Mouse (Mus musculus) midbrain, embryonic 15.5 days (tissue): ENCODE data around the gene Acot8. TPM values are rescaled to one million over a fixed set of nuclear protein-coding genes. Genes with fewer than 3 reads are reported as not detected.

Experiments used
- polyA plus RNA-seq: library from polyadenylated mRNA; unstranded; fragments of >200 nt; fragmentation: Nextera tagmentation; extraction: Ambion mirVana; gene quantifications from 2 replicates; pipeline ENCODE4 v1.2.1, GENCODE M21; 2015

The Acot8 gene
- polyA plus RNA-seq, 1 experiment from 2014 or later, result 20.0 TPM

Other genes with a start within 250 kb of the Acot8 start
- 2.6 and 3.2 TPM in 2 replicates for gene Wfdc2, start 242.5 kb downstream of the Acot8 start, polyA plus RNA-seq
- gene Spint3, start 231.4 kb downstream of the Acot8 start, polyA plus RNA-seq, result not detected in 2 replicates
- gene Wfdc6a, start 219.4 kb downstream of the Acot8 start, polyA plus RNA-seq, result not detected in 2 replicates
- gene Eppin, start 211.3 kb downstream of the Acot8 start, polyA plus RNA-seq, result not detected in 2 replicates
- gene Wfdc6b, start 191.4 kb downstream of the Acot8 start, polyA plus RNA-seq, result not detected in 2 replicates
- not detected in 2 replicates for gene Wfdc8, start 191.3 kb downstream of the Acot8 start, polyA plus RNA-seq
- not detected in 2 replicates for gene Wfdc16, start 166.1 kb downstream of the Acot8 start, polyA plus RNA-seq
- not detected in 2 replicates for gene Wfdc10, start 148.8 kb downstream of the Acot8 start, polyA plus RNA-seq
- gene Wfdc9, start 148.3 kb downstream of the Acot8 start, polyA plus RNA-seq, result 0.34 TPM in 1 of 2 replicates, not detected in the other
- gene Wfdc11, start 130.8 kb downstream of the Acot8 start, polyA plus RNA-seq, result not detected in 2 replicates
- gene Wfdc13, start 119.8 kb downstream of the Acot8 start, polyA plus RNA-seq, result not detected in 2 replicates
- gene Spint4, start 106.4 kb downstream of the Acot8 start, polyA plus RNA-seq, result not detected in 2 replicates
- not detected in 2 replicates for gene Spint5, start 89.6 kb downstream of the Acot8 start, polyA plus RNA-seq
- gene Wfdc3, start 59.0 kb downstream of the Acot8 start, polyA plus RNA-seq, result 1.3 and 1.9 TPM in 2 replicates
- 52.7 and 55.4 TPM in 2 replicates for gene Dnttip1, start 58.9 kb downstream of the Acot8 start, polyA plus RNA-seq
- gene Ube2c, start 35.0 kb downstream of the Acot8 start, polyA plus RNA-seq, result 56.6 and 64.4 TPM in 2 replicates
- gene Tnnc2, start 24.9 kb downstream of the Acot8 start, polyA plus RNA-seq, result not detected in 2 replicates
- 34.8 and 40.6 TPM in 2 replicates for gene Snx21, start 19.1 kb downstream of the Acot8 start, polyA plus RNA-seq
- 17.8 and 18.4 TPM in 2 replicates for gene Zswim3, start 216 bp upstream of the Acot8 start, polyA plus RNA-seq
- gene Zswim1, start 17.8 kb upstream of the Acot8 start, polyA plus RNA-seq, result 28.3 and 31.3 TPM in 2 replicates
- not detected in 2 replicates for gene Spata25, start 23.7 kb upstream of the Acot8 start, polyA plus RNA-seq
- gene Ctsa, start 28.0 kb upstream of the Acot8 start, polyA plus RNA-seq, result 101 and 109 TPM in 2 replicates
- gene Neurl2, start 28.6 kb upstream of the Acot8 start, polyA plus RNA-seq, result 6.4 and 6.6 TPM in 2 replicates
- 105 and 121 TPM in 2 replicates for gene Pltp, start 52.8 kb upstream of the Acot8 start, polyA plus RNA-seq
- 85.3 and 93.1 TPM in 2 replicates for gene Pcif1, start 74.4 kb upstream of the Acot8 start, polyA plus RNA-seq
- gene Zfp335, start 106.9 kb upstream of the Acot8 start, polyA plus RNA-seq, result 17.8 and 18.9 TPM in 2 replicates
- 28.9 and 34.3 TPM in 2 replicates for gene Mmp9, start 135.9 kb upstream of the Acot8 start, polyA plus RNA-seq
- 63.8 and 64.0 TPM in 2 replicates for gene Slc12a5, start 155.9 kb upstream of the Acot8 start, polyA plus RNA-seq
- gene Ncoa5, start 230.0 kb upstream of the Acot8 start, polyA plus RNA-seq, result 123 and 126 TPM in 2 replicates